Mouse (Mus musculus) cerebellum, adult (tissue): ENCODE data around the gene Nbeal2.
"Not testable (repeated sequence)": the region's sequence is repeated elsewhere in the genome, so short reads cannot be mapped to it uniquely, and the experiment has no call there.

Source experiments
- ATAC-seq: cut with Nextera tagmentation; 2 replicates; pipeline ENCODE4 v1.9.2; 2017; ENCODE audit warnings: mild to moderate bottlenecking, moderate library complexity, mixed read lengths; ENCODE audit not compliant: insufficient number of reproducible peaks, low FRiP score, low TSS enrichment

Nbeal2 gene

DNA sequence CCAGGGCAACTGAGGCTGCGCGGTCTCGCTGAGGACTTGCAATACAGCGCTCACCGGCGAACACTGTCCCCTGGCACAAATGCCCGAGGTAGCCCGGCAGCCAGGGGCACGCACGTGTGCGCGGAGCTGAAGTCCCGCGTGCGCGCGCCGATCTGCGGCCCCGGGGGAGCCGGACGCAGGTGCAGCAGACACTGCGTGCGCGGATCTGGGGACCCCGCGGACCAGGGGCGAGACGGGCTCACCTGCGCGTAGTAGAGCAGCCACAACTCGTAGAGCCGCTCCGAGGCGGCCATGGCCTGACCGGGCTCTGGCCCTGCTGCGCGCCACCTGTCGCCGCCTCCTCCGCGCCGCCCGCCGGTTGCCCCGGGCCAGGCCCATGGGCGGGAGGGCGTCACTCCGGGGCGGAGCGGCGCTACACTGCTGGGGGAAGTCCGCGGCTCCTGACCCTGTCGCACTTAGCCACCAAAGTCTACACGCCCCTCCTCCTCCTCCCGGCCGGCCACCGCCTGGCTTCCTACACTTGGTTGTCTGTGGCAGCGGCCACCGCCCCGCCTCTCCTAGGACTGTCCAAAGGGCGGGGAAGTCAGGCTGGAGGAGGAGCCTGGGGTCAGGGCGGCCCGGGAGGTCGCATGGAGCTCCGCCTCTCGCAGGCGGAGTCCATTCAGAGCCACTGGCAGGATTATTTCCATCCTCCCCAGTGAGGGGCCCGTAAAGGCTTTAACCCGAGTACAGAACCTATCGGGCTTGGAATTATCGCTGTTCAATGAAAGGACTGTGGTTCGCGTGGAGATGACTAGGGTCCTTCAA, at the start of gene Nbeal2:
TSS of gene Nbeal2 (minus strand) at position 507 of the 807 bp plus-strand sequence.
- peak; percentile 68 for ATAC-seq

DNA sequence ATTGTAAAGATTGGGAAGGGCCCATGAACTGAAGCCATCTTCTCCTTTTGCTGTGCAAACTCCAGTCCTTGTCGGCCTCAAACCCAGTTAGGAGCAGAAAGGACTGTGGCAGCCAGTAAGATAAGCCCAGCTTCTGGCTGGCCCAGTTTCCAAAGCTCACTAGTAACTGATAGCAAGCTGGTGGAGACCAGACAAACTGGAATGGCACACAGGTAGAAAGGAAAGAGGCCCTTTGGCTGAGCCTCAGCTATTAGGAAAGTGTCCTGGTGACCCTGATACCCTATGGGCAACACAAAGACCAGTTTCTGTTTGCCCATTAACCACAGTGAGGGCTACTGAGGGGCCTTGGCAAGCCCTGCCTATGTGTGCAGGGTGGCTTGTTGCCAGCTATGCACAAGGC, 48.9 kb upstream of the Nbeal2 start:
- no peak for ATAC-seq

DNA sequence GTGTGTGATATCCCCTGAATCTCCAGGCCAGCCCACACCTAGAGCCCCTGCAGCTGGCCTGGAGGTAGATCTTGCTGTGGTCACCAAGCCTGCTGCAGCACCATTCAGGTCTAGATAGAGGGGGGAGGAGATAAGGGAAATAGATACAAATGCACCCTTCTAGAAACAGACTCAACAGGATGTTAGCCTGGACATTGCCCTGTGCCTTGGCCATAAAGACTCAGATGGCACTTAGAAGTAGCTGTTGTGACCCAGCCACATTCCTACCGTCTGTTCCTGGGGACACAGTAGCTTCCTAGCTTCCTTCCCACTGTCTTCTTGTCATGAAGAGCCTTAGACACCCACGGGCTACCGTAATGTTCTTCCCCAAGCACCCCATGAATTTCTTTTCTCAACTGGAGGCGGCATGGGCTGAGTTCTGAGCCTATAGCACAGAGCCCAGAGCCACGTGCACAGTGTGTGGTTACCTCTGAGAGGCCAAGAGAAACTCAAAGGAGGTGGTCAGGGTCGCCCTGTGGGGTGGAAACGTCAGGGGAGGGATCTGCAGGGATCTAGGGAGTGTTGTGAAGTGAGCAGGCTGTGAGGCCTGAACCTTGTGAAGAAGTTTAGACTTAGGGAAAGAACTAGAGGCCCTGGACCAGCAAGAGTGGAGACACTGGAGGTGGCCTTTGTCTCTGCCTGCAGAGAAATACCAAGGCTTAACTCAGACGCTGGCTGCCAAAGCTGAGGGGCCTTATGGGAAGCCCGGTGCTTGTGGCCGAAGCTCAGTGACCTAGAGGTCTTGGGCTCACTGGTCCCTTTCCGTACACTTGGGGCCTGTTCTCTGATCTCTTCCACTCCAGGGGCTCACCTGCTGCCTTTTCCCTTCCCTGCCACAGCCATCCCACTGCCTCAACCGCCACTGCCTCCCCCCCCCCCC, 47.4 kb upstream of the Nbeal2 start:
- no peak for ATAC-seq

DNA sequence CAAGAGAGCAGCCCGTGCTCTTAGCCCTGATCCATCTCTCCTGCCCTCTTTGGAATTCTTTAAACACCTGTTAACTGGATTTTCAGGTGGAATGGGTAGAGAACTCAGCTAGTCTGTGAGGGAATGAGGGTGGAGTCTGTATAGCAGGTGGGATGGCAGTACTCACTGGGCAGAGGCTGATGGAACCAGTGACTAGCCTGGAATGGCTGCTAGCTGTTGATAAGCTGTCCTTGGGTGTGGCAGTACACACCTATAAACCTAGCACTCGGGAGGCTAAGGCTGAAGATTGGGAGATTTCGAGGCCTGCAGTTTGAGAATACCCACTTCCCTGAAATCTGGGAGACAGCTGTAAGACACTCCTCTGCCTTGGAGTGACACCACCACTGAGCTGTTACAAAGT, 45.6 kb upstream of the Nbeal2 start:
- no peak for ATAC-seq

DNA sequence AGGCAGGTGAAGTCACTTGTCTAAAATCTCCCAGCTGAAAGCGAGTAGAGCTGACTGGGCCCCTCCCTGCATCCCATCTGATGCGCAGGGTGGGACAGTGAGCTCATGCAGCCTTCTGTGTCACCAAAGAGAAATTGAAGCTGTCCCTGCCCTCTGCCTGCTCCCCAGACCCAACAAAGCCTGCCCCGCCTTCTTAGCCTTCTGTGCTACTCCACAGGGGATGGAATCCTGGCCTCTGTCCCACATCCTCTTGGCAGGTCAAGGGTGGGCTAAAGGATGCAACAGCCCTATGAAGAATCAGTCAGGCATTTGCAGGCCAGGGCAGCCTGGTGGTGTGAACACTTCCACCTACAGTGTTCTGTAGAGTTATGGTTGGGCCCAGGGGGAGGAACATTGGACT, 43.5 kb upstream of the Nbeal2 start:
- ATAC-seq: 0 out of 2 replicates have a peak, but pooled peaks have one; percentile 56

DNA sequence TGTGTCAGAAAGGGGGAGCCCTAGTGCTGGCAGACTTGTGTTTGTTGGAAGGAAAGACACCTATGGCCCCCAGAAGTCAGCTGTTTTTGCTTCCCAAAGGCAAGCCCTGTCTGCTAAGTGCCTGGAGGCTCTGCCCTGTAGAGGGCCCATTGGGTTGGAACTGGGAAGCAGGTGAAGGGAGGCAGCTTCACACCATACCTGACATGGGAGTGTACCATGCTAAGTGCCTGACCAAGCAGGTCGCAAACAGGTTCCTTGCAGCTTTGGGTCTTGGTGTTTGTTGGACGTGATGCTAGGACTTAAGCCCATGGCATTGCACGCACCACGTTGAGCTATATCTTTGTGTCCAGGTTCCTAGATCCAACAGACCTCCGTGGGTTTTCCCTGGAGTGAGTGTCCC, 42.5 kb upstream of the Nbeal2 start:
- ATAC-seq: no peak

DNA sequence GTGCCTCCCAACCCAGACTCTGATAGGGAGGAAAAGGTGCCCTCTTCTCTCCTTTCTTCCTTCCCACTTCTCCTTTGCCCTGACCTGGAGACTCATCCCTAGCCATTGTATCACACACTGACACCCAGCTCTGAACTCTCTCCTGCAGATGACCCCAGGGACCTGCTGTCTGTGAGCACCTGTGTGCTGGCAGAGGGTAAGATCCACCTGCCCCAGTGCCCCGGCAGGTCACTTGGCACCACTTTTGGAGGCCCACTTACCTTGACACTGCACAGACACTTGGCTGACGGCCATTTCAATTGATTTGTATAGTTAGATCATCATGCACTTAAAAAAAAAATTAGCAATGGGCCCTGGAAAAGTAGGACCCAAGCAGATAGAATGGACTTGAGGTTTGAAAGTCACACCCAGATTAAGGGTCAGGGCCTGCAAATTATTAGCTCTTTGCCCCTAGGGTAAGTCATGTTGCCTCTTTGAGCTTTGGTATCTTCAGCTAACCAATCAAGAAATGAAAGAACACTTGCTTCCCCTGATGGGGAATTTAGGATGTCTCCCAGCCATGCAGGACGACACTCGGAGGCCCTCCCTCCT, 41.3 kb upstream of the Nbeal2 start:
- no peak for ATAC-seq

DNA sequence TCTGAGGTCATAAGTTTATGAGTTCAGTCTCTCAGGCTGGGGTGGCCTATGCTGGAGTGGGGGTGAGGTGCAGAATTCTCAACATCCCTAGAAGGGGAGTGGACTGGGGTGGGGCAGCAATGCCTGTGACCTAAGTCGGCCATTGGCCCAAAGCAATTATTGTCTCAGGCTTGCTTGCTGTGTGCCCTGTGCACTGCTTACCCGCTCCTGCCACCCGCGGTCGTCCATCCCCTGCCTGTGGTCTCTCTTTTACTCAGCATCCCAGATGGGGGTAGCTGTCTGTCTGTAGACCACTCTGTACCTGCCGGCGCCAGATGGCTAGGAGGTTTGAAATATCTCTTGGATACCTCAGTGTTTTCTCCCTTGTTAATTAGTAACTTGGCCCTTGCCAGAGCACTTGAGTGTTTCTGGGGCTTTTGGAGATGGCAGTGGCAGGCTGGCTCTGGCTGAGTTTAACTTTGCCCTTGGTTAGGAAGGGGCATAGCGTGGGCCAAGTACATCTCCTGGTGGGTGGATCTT, 35.4 kb upstream of the Nbeal2 start:
- ATAC-seq: no peak

DNA sequence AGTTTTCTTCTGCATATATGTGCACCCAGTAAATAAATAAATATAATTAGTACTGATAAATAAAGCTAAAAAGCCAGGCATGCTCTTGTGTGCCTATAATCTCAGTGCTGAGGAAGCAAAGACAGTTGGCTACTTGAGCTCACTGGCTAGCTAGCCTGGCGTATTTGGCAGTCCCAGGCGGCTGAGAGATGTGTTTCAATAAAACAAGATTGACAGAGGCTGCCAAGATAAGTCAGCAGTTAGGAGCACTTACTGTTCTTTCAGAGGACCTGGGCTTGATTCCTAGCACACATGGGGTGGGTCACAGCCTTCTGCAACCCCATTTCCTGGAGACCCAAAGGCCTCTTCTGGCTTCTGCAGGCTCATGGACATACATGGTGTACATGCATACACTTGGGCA, 33.9 kb upstream of the Nbeal2 start:
- no peak for ATAC-seq

DNA sequence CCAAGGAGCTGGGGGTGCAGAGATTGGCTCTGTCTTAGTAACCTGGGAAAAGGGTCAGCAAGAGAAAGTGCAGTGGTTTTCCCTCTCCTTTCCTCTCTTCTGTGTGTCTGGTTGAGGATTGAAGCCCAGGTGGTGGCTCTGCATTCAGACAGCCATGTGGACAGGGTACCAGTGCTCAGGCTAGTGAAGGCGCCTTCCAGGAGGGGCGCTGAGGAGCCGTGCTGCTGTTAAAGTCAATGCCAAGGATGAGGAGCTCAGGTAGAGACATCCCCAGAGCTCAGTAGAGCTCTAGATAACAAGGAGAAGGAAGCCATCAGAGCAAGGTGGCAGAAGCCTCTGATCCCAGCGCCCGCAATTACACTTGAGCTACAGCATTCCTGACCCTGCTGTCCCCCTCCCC, 33.1 kb upstream of the Nbeal2 start:
- no peak for ATAC-seq

DNA sequence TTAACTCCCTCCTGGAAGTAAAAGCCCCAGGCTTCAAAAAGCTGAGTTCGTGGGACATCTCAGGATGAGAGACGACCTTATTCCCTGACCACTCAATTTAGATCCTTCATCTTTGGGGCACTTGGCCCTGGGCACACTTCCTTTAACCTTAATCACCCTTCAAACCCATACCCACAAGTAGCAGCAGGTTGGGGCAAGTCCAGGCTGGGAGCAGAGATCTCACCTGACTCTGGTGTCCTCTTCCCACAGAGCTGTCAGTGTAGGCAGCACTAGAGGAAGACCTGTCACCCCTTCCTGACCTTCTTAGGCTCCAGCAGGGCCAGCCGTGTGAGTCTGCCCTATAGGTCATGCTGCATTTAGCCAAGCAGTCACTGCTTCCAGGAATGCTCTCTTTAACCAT, 32.5 kb upstream of the Nbeal2 start:
- ATAC-seq: no peak

DNA sequence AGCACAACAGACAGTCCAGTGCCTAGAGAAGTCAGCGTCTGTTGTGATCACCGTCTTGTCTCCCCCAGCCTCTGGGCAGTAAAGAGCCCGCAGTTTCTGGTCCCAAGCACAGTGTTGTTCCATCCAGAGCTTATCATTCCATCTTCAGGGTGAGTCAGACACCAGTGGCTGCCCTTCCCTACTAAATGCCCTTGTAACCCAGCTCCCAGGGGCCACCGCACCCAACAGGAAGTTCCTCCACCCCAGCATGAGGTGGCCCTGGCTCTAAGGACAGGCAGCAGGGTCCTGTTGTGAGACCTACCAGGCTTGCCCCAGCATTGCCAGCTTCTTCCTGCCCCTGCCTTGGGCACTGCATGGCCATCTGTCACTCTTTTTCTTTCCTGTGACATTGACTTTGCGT, 31.6 kb upstream of the Nbeal2 start:
- no peak for ATAC-seq

DNA sequence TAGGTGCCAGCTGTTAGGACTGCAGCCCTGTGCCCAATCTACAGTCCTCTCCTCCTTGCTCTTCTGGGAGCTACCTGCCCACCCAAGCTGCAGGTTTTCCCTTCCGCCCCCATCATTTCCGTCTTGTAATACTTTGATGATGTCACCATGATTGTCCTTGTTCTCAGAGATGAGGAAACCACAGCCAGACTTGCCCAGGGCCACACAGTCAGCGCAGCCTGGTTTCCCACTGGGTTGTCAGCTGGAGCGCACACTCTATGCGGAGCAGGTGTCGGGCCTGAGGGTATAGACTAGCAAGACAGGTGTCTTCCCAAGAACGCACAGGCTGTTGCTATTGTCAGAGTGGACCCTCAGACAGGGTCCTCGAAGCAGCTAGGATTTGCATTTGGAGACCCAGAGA, 31.2 kb upstream of the Nbeal2 start:
- no peak for ATAC-seq

DNA sequence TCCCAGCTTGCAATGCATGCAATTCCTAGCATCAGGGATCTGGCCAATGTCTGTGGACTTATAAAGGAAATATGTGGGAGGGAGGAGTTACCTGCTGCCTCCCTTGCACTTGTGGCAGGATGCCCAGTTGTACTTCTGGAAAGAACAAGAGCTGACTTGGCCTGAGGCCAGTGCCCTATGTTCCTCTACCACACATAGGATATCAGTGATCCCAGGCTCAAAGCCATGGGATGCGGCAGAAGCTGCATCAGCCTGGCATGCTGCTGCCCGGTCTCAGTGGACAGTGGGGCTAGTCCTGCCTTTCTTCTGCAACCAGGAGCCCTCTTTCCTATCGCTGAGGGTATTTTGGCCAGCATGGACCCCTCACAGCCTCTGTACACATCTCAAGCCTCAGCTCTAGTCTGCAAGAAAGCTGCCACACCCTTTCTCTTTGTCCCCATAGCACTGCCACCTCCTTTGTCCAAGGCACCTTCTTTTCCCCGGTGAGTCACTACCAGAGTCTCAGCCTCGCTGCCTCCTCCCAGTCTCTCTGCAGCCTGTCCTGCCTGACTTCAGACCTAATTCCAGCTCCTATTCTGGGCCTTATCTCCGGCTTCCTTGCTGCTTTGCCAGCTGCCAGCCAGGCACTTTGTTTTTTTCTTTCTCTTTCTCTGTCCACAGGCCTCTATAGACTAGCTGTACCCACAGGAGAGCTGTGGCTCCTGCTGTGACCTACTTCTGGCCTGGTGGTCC, 30.3 kb upstream of the Nbeal2 start:
- peak; percentile 65 for ATAC-seq

DNA sequence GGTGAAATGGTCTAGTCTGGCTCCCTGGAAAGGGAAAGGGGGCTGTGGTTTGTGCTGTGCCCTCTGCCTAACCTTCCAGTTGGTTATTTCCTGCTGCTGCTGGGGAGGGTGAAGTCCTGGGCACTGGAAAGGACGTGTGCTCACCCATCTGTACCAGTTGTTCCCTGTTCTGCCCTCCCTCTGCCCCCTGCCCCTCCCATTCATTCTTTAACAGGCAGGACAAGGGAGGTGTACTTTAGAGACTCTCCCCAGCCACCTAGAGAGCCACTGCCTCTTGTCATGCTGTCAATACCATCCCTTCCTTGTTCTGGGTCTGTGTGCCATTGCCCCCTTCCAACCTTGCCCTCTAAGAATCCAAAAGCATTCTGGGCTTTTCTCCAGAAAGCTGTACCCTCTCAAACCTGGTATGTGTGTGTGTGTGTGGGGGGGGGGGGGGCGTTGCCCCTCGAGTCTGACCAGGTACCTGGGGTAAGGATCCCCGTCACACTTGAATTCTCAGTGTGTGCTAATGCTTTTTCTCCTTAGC, 29.7 kb upstream of the Nbeal2 start:
- ATAC-seq: no peak

DNA sequence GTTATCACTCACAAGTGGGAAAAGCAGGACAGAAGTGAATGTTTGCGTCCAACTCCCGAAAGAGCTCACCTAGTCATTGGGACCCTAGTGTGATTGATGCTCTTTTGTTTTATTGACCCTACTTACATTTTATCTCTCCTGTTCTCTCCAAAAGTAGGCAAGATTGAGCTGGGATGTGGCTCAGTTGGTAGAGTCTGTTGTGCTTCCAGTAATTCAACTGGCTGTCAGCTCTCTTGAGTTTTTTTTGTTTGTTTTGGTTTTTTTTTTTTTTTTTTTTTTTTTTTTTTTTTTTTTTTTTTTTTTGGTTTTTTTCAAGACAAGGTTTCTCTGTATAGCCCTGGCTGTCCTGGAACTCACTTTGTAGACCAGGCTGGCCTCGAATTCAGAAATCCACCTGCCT, 28.7 kb upstream of the Nbeal2 start:
- not testable (repeated sequence) for ATAC-seq

DNA sequence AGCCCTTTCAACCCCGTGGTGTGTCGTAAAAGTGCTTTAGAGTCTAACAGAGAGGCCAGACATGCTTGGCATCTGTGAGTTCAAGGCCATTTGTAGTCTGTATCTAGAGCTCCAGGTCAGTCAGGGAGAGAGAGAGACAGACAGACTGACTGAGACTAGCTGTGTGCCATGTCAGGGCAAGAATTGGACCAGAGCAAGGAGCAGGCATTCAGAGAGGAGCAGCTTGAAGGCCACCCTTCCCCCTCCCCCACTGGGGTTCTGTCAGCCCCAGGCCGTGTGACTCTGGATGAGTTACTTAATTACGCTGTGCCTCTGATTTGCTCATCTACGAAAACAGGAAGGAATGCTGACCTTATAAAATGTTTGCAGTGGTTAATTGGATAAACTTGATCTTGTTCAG, 28.3 kb upstream of the Nbeal2 start:
- ATAC-seq: no peak

DNA sequence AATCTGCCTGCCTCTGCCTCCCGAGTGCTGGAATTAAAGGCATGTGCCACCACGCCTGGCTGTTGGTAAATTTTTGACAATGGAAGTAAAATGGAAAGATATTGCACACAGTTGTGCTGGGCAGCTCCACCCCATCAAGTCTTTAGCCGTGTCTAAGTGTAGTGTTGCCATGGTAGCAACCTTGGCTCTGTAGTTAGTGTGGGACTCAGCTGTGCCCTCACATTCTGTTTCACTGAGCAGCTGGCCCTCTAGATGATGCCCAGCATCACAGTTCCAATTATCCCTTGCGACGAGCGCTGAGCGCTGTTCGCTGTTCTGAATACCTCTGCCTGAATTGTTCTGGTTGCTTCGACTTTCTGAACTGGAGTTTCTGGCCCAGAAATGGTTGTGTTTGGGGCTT, 27.9 kb upstream of the Nbeal2 start:
- ATAC-seq: no peak

DNA sequence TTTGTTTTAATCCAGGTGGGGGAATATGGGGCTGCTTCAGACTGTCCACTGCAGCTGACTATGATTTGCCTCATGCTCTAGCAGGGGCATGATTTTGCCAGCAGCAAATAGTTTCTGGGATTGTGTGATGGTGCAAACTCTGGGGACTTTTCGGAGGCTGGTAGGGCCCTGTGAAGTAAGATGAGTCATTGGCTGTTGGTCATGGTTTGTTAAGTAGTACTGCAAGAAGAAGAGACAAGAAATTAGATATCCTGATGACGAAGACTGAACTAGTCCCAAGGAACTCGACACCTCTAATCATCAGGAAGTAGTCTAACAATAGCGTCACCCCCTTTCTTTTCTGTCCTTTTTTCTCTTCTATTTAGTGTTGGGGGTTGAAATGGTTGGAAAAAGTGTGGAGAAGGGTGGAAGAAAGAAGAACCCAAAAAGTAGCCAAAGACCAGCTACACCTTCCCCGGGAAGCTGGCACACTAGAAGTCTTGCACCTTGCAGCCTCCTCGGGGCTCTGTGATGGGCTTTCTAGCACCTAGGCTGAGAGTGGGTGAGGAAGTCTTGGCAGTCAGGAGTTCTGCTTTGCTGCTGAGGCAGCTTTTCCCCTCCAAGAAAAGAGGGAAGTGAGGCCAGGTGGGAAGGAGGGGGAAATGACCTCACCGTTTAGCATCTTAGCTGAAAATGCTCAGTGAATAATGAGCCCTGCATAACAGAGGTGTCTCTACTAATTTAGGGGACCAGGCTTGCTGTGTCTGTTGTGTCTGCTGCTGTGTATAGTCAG, 27.0 kb upstream of the Nbeal2 start:
- no peak for ATAC-seq
